Mouse (Mus musculus): Measurements from ENCODE around the gene Bmp8b.
"Not testable (repeated sequence)": the region's sequence is repeated elsewhere in the genome, so short reads cannot be mapped to it uniquely, and the experiment has no call there.

Bmp8b gene

GRCm38 (mm10) chr4:123104651-123105450 is at the start of gene Bmp8b:
Gene Bmp8b (plus strand): TSS chr4:123105165.
- CTCF ChIA-PET: no interaction called here

GRCm38 (mm10) chr4:123056560-123057109 is 48.3 kb upstream of the Bmp8b start:
- CTCF ChIA-PET: no interaction called here

GRCm38 (mm10) chr4:123057957-123058356 is 47.0 kb upstream of the Bmp8b start:
- CTCF ChIA-PET: no interaction called here

GRCm38 (mm10) chr4:123061744-123062143 is 43.2 kb upstream of the Bmp8b start:
- CTCF ChIA-PET: no interaction called here

- CTCF ChIA-PET: no interaction called here
Observed at GRCm38 (mm10) chr4:123068646-123069045, 36.3 kb upstream of the Bmp8b start.

- CTCF ChIA-PET: no interaction called here
Observed at GRCm38 (mm10) chr4:123071266-123071966, 33.5 kb upstream of the Bmp8b start.

GRCm38 (mm10) chr4:123076928-123077327 is 28.0 kb upstream of the Bmp8b start:
- CTCF ChIA-PET: no interaction called here

GRCm38 (mm10) chr4:123078231-123078630 is 26.7 kb upstream of the Bmp8b start:
- CTCF ChIA-PET: no interaction called here

- CTCF ChIA-PET: no interaction called here
Observed at GRCm38 (mm10) chr4:123080791-123081190, 24.2 kb upstream of the Bmp8b start.

GRCm38 (mm10) chr4:123082283-123083163 is 22.4 kb upstream of the Bmp8b start:
- CTCF ChIA-PET: interaction anchor here (0.9 to 1.8 kb wide), 3 partner anchors 87 to 575 kb away, joined by 4 to 12 read pairs (median 4); partner anchors contain the start of gene Mycl

GRCm38 (mm10) chr4:123083323-123083902 is 21.6 kb upstream of the Bmp8b start:
- CTCF ChIA-PET: no interaction called here

- CTCF ChIA-PET: interaction anchor here (1.0 kb wide), 1 partner anchor 90 kb away, joined by 3 read pairs; no protein-coding TSS in a partner anchor
Observed at GRCm38 (mm10) chr4:123085290-123085689, 19.7 kb upstream of the Bmp8b start.

GRCm38 (mm10) chr4:123086381-123086780 is 18.6 kb upstream of the Bmp8b start:
- CTCF ChIA-PET: no interaction called here

- CTCF ChIA-PET: no interaction called here
Observed at GRCm38 (mm10) chr4:123092621-123093020, 12.3 kb upstream of the Bmp8b start.

GRCm38 (mm10) chr4:123093064-123093776 is 11.7 kb upstream of the Bmp8b start:
- CTCF ChIA-PET: no interaction called here

GRCm38 (mm10) chr4:123093869-123094268 is 11.1 kb upstream of the Bmp8b start:
- CTCF ChIA-PET: no interaction called here

- CTCF ChIA-PET: no interaction called here
Observed at GRCm38 (mm10) chr4:123105451-123105790, 456 bp downstream of the Bmp8b start.

- CTCF ChIA-PET: not testable (repeated sequence)
Observed at GRCm38 (mm10) chr4:123105929-123106328, 964 bp downstream of the Bmp8b start.

- CTCF ChIA-PET: no interaction called here
Observed at GRCm38 (mm10) chr4:123106864-123107263, 1.9 kb downstream of the Bmp8b start.

GRCm38 (mm10) chr4:123108056-123108455 is 3.1 kb downstream of the Bmp8b start:
- CTCF ChIA-PET: no interaction called here

- CTCF ChIA-PET: no interaction called here
Observed at GRCm38 (mm10) chr4:123110751-123111150, 5.8 kb downstream of the Bmp8b start.

All from spleen, embryonic (tissue).